Mouse (Mus musculus) MEL (cell line): ENCODE data around the gene Krtap6-5. TPM values are rescaled to one million over a fixed set of nuclear protein-coding genes. Genes with fewer than 3 reads are reported as not detected.
"Not testable (repeated sequence)": the region's sequence is repeated elsewhere in the genome, so short reads cannot be mapped to it uniquely, and the experiment has no call there.

Source experiments
- DNase-seq: peaks from one replicate; pipeline ENCODE4 v3.0.0; 2011; ENCODE audit warnings: low read depth, low spot score
- H3K27ac ChIP-seq: 2 replicates; pipeline ENCODE4 v1.5.1; 2012; ENCODE audit warnings: low read depth, mild to moderate bottlenecking, control low read depth, low read length, moderate library complexity; ENCODE audit not compliant: control insufficient read depth
- H3K27me3 ChIP-seq, 2 experiments: fragments of 150-350 bp in 1 of 2; sonication (generic) in 1 of 2; 2 replicates each; pipeline ENCODE4 v1.6.1; 2012; ENCODE audit warnings: low read length in 2 of 2, mild to moderate bottlenecking in 2 of 2, improper control_type of control experiment in 1 of 2, moderate library complexity in 1 of 2; ENCODE audit not compliant: insufficient read depth in 2 of 2, control insufficient read depth in 1 of 2
- H3K36me3 ChIP-seq, 2 experiments: 2 replicates each; pipeline ENCODE4 v1.6.1; 2012 to 2014; ENCODE audit warnings: low read length in 2 of 2, improper control_type of control experiment in 1 of 2, inconsistent platforms in 1 of 2, mild to moderate bottlenecking in 1 of 2; ENCODE audit not compliant: insufficient read depth in 2 of 2, control insufficient read depth in 1 of 2
- H3K4me1 ChIP-seq, 2 experiments: fragments of 150-350 bp in 1 of 2; sonication (generic) in 1 of 2; 2 replicates each; pipeline ENCODE4 v1.6.1; 2012; ENCODE audit warnings: low read length in 2 of 2, improper control_type of control experiment in 1 of 2, mild to moderate bottlenecking in 1 of 2; ENCODE audit not compliant: insufficient read depth in 2 of 2, control insufficient read depth in 1 of 2
- H3K4me3 ChIP-seq, 2 experiments: fragments of 150-350 bp in 1 of 2; sonication (generic) in 1 of 2; 2 replicates each; pipeline ENCODE4 v1.5.1; 2012; ENCODE audit warnings: low read depth in 2 of 2, low read length in 2 of 2, mild to moderate bottlenecking in 2 of 2, moderate library complexity in 2 of 2, control low read depth in 1 of 2, improper control_type of control experiment in 1 of 2; ENCODE audit not compliant: control insufficient read depth in 1 of 2, insufficient read depth in 1 of 2
- H3K79me2 ChIP-seq: 2 replicates; pipeline ENCODE4 v1.6.1; 2012; ENCODE audit warnings: mild to moderate bottlenecking, low read length, moderate library complexity; ENCODE audit not compliant: control insufficient read depth, poor library complexity, insufficient read depth
- H3K9ac ChIP-seq: 2 replicates; pipeline ENCODE4 v1.6.1; 2012; ENCODE audit warnings: low read depth, mild to moderate bottlenecking, control low read depth, low read length, moderate library complexity; ENCODE audit not compliant: control insufficient read depth, poor library complexity, severe bottlenecking
- H3K9me3 ChIP-seq: fragments of 150-350 bp; sonication (generic); replicated peaks from 2 replicates; pipeline ENCODE4 v1.6.1; 2012; ENCODE audit warnings: mild to moderate bottlenecking, low read length, improper control_type of control experiment, moderate library complexity; ENCODE audit not compliant: insufficient read depth
- TCF12 ChIP-seq: IDR thresholded peaks from 2 replicates; pipeline ENCODE4 v1.6.1; 2014; ENCODE audit warnings: low read depth, mild to moderate bottlenecking, inconsistent platforms, low read length, improper control_type of control experiment, moderate library complexity
- polyA plus RNA-seq, 2 experiments: library from polyadenylated mRNA; stranded (reverse) in 1 of 2; unstranded in 1 of 2; fragments of >175 nt in 1 of 2; fragments of >200 nt in 1 of 2; gene quantifications; 2 replicates each; pipeline versions ENCODE4 v1.2.1 to v1.2.4; 2012; ENCODE audit warnings: low replicate concordance in 2 of 2, low read depth in 1 of 2; ENCODE audit not compliant: insufficient read length in 2 of 2, insufficient read depth in 1 of 2, missing spikeins in 1 of 2
- total RNA-seq: library from RNA; depleted of rRNA; stranded (reverse); fragments of 300-350 nt; gene quantifications from 2 replicates; pipeline ENCODE4 v1.2.3, GENCODE M21; 2012; rRNA removed

Gene Krtap6-5
- total RNA-seq (not detected in 2 replicates), polyA plus RNA-seq (not detected)

DNA sequence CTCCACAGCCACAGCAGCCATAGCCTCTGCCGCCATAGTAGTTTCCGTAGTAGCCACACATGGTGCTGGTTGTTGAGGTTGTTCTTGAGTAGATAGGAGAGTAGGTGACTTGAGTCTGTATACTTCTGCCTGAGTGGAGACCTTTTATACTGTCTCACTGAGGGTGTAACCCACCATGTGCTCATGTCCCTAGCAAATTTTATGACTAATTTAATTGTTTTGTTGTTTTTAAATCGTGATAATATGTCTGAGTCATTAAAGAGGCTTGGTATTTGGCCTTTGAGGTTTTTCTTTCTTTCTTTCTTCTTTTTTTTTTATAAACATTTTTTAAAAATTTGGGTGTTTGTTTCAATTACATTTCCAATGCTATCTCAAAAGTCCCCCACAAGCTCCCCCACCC is at the start of gene Krtap6-5:
Gene Krtap6-5 (minus strand): TSS at position 101 of the 400 bp plus-strand sequence.
- no peak within 1 kb of the TSS for H3K27ac ChIP-seq
- H3K9me3 ChIP-seq, result no peaks in the 10 kb centered on the region
- no peak for DNase-seq
- no peaks in the 10 kb centered on the region for H3K4me1 ChIP-seq
- H3K36me3 ChIP-seq, result no peaks in the 10 kb centered on the region
- H3K79me2 ChIP-seq, result no peaks in the 10 kb centered on the region
- TF ChIP-seq TCF12, result no peak
- H3K9ac ChIP-seq, result no peak within 1 kb of the TSS
- no peak within 1 kb of the TSS for H3K4me3 ChIP-seq
- H3K27me3 ChIP-seq, result no peaks in the 10 kb centered on the region

DNA sequence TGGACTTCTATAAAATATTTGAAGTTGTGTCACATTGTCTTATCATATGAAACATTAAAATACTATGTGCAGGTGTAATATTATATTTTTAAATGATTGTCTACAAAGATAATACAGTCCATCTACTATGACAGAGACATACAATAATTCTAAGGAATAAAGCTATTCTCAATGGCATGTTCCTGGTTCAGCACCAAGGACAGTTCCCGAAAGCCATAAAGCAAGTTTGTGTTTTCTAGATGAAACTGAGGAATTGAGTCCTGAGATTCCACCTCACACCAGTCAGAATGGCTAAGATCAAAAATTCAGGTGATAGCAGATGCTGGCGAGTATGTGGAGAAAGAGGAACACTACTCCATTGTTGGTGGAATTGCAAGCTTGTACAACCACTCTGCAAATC is 23.4 kb upstream of the Krtap6-5 start:
- not testable (repeated sequence) for H3K27me3 ChIP-seq, H3K4me3 ChIP-seq, H3K79me2 ChIP-seq, H3K27ac ChIP-seq, H3K36me3 ChIP-seq, H3K9me3 ChIP-seq, H3K4me1 ChIP-seq, H3K9ac ChIP-seq
- peak; percentile 42 for DNase-seq

DNA sequence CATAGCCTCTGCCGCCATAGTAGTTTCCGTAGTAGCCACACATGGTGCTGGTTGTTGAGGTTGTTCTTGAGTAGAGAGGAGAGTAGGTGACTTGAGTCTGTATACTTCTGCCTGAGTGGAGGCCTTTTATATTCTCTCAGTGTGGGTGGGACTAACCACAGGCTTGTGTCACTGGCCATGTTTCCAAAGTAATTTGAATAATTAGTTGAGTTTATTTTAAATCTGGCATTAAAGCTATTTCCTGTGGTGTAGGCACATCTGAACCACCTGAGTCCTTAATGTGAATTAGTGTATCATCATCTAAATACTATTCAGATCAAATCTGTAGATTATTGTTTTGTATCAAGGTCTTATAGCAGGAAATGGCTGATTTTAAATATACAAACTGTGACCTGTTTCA is 16.2 kb upstream of the Krtap6-5 start, which contains the start of gene 1110025L11Rik:
Gene 1110025L11Rik (minus strand): TSS at position 101 of the 400 bp plus-strand sequence.
- H3K9ac ChIP-seq, H3K4me1 ChIP-seq, H3K4me3 ChIP-seq, H3K36me3 ChIP-seq, H3K79me2 ChIP-seq, H3K27me3 ChIP-seq, DNase-seq, H3K27ac ChIP-seq, H3K9me3 ChIP-seq: not testable (repeated sequence)

DNA sequence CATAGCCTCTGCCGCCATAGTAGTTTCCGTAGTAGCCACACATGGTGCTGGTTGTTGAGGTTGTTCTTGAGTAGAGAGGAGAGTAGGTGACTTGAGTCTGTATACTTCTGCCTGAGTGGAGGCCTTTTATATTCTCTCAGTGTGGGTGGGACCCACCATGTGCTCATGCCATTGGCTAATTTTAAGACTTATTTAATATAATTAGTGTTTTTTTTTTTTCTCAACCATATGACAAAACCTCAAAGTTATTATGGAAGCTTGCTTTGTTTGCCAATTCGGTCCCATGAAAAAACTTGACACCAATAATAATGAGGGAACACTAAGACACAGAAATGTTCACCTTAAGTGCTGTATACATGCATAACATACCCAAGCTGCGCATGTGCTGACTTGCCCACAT is 6.3 kb downstream of the Krtap6-5 start, which contains the start of gene Gm10228:
Gene Gm10228 (minus strand): TSS at position 101 of the 400 bp plus-strand sequence.
- H3K36me3 ChIP-seq, H3K4me3 ChIP-seq, H3K9ac ChIP-seq, H3K4me1 ChIP-seq, DNase-seq, H3K27ac ChIP-seq, H3K9me3 ChIP-seq, H3K79me2 ChIP-seq, H3K27me3 ChIP-seq: not testable (repeated sequence)

DNA sequence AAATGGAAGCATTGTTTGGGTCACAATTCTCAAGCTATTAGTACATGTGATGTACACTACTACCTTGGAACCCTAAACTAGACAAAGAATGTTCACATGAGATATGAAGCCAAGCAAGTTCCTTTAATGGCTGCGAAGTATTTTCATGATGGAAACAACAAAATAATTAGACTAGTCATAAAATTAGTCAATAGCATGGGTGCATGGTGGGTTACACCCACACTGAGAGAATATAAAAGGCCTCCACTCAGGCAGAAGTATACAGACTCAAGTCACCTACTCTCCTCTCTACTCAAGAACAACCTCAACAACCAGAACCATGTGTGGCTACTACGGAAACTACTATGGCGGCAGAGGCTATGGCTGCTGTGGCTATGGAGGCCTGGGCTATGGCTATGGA is 16.3 kb downstream of the Krtap6-5 start, which contains the start of gene Krtap6-1:
Gene Krtap6-1 (plus strand): TSS at position 301 of the 400 bp plus-strand sequence.
- H3K27ac ChIP-seq, H3K9me3 ChIP-seq, H3K79me2 ChIP-seq, H3K27me3 ChIP-seq, DNase-seq, H3K4me1 ChIP-seq, H3K4me3 ChIP-seq, H3K36me3 ChIP-seq, H3K9ac ChIP-seq: not testable (repeated sequence)

DNA sequence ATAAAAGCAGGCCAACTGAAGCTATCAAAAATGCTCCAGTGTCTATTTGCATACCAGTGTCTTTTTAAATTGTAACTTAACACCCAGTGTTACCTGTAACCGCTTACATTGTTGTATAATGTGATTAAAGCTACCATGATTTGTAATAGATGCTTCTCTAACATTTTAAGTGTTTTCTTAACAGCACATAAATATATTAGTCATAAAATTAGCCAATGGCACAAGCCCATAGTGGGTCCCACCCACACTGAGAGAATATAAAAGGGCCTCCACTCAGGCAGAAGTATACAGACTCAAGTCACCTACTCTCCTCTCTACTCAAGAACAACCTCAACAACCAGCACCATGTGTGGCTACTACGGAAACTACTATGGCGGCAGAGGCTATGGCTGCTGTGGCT is 32.7 kb downstream of the Krtap6-5 start, which contains the start of gene Gm10229:
Gene Gm10229 (plus strand): TSS at position 301 of the 400 bp plus-strand sequence.
- H3K79me2 ChIP-seq, DNase-seq, H3K9me3 ChIP-seq, H3K4me3 ChIP-seq, H3K9ac ChIP-seq, H3K4me1 ChIP-seq, H3K27ac ChIP-seq, H3K27me3 ChIP-seq, H3K36me3 ChIP-seq: not testable (repeated sequence)
